Mouse (Mus musculus): Measurements from ENCODE around the gene Vgll2. TPM values are rescaled to one million over a fixed set of nuclear protein-coding genes. Genes with fewer than 3 reads are reported as not detected.

Gene Vgll2
- polyA plus RNA-seq, 1 experiment from 2014 or later, result 1.2 TPM

- peak; percentile 64 for DNase-seq (ENCODE audit: low spot score)
- Histone ChIP-seq H3K4me2 (replicated peaks; ENCODE audit: low read depth, low read length) (no peak overlapping the region), H3K9ac (ENCODE audit: low read depth, low read length) (no peak overlapping the region), H3K27ac (ENCODE audit: low read depth, low read length) (no peak overlapping the region), H3K4me3 (ENCODE audit: low read depth, low read length) (no peak overlapping the region), H3K27me3 (ENCODE audit: control insufficient read depth, insufficient read depth, low read length) (peaks cover 66% of the 10 kb centered on the region), H3K9me3 (ENCODE audit: control insufficient read depth, low read length) (no peaks in the 10 kb centered on the region), H3K36me3 (ENCODE audit: control insufficient read depth, insufficient read depth, low read length) (no peaks in the 10 kb centered on the region), H3K4me1 (replicated peaks; ENCODE audit: control insufficient read depth, insufficient read depth, low read length) (peaks cover 9% of the 10 kb centered on the region)
- 3% methylated on average over 17 of the region's 17 CpGs for WGBS
- no peak for ATAC-seq (ENCODE audit: low FRiP score)
These were observed 1.1 kb downstream of the Vgll2 start for GRCm38 (mm10) chr10:52023213-52024052.

- no peak overlapping the region for H3K9ac ChIP-seq (ENCODE audit: low read depth, low read length)
- H3K9me3 ChIP-seq (ENCODE audit: control insufficient read depth, low read length), result no peaks in the 10 kb centered on the region
- H3K27ac ChIP-seq (ENCODE audit: low read depth, low read length), result no peak overlapping the region
- no peak overlapping the region for H3K4me2 ChIP-seq (replicated peaks; ENCODE audit: low read depth, low read length)
- no peak overlapping the region for H3K4me3 ChIP-seq (ENCODE audit: low read depth, low read length)
- no peaks in the 10 kb centered on the region for H3K36me3 ChIP-seq (ENCODE audit: control insufficient read depth, insufficient read depth, low read length)
- peak; percentile 46 for DNase-seq (ENCODE audit: low spot score)
- 13% methylated on average over 2 of the region's 2 CpGs for WGBS
- peaks cover 72% of the 10 kb centered on the region for H3K27me3 ChIP-seq (ENCODE audit: control insufficient read depth, insufficient read depth, low read length)
- no peak for ATAC-seq (ENCODE audit: low FRiP score)
- H3K4me1 ChIP-seq (replicated peaks; ENCODE audit: control insufficient read depth, insufficient read depth, low read length), result peaks cover 9% of the 10 kb centered on the region
These were observed 1.7 kb downstream of the Vgll2 start for GRCm38 (mm10) chr10:52024053-52024410.

- no peaks in the 10 kb centered on the region for H3K9me3 ChIP-seq (ENCODE audit: control insufficient read depth, low read length)
- DNase-seq (ENCODE audit: low spot score), result no peak
- H3K27ac ChIP-seq (ENCODE audit: low read depth, low read length), result no peak overlapping the region
- no peak overlapping the region for H3K9ac ChIP-seq (ENCODE audit: low read depth, low read length)
- 6% methylated on average over 1 of the region's 1 CpGs for WGBS
- ATAC-seq (ENCODE audit: low FRiP score), result no peak
- H3K27me3 ChIP-seq (ENCODE audit: control insufficient read depth, insufficient read depth, low read length), result peaks cover 78% of the 10 kb centered on the region
- H3K4me1 ChIP-seq (replicated peaks; ENCODE audit: control insufficient read depth, insufficient read depth, low read length), result peaks cover 9% of the 10 kb centered on the region
- H3K36me3 ChIP-seq (ENCODE audit: control insufficient read depth, insufficient read depth, low read length), result no peaks in the 10 kb centered on the region
- H3K4me3 ChIP-seq (ENCODE audit: low read depth, low read length), result no peak overlapping the region
- no peak overlapping the region for H3K4me2 ChIP-seq (replicated peaks; ENCODE audit: low read depth, low read length)
These were observed 3.0 kb downstream of the Vgll2 start for GRCm38 (mm10) chr10:52025291-52025690.

- no peaks in the 10 kb centered on the region for H3K9me3 ChIP-seq (ENCODE audit: control insufficient read depth, low read length)
- no peak overlapping the region for H3K4me3 ChIP-seq (ENCODE audit: low read depth, low read length)
- H3K4me2 ChIP-seq (replicated peaks; ENCODE audit: low read depth, low read length), result no peak overlapping the region
- DNase-seq (ENCODE audit: low spot score) (peak; percentile 27), ATAC-seq (ENCODE audit: low FRiP score) (no peak)
- H3K36me3 ChIP-seq (ENCODE audit: control insufficient read depth, insufficient read depth, low read length), result no peaks in the 10 kb centered on the region
- no peak overlapping the region for H3K27ac ChIP-seq (ENCODE audit: low read depth, low read length)
- 5% methylated on average over 7 of the region's 7 CpGs for WGBS
- H3K27me3 ChIP-seq (ENCODE audit: control insufficient read depth, insufficient read depth, low read length), result peaks cover 73% of the 10 kb centered on the region
- peaks cover 9% of the 10 kb centered on the region for H3K4me1 ChIP-seq (replicated peaks; ENCODE audit: control insufficient read depth, insufficient read depth, low read length)
- no peak overlapping the region for H3K9ac ChIP-seq (ENCODE audit: low read depth, low read length)
These were observed 3.5 kb downstream of the Vgll2 start for GRCm38 (mm10) chr10:52025821-52026220.

GRCm38 (mm10) chr10:52027161-52028035 lies 5.1 kb downstream of the Vgll2 start:
- no peak overlapping the region for H3K27ac ChIP-seq (ENCODE audit: low read depth, low read length)

GRCm38 (mm10) chr10:52028561-52029370 lies 6.5 kb downstream of the Vgll2 start:
- 2% methylated on average over 11 of the region's 11 CpGs for WGBS
- no peak overlapping the region for H3K4me2 ChIP-seq (replicated peaks; ENCODE audit: low read depth, low read length)
- H3K36me3 ChIP-seq (ENCODE audit: control insufficient read depth, insufficient read depth, low read length), result no peaks in the 10 kb centered on the region

More at GRCm38 (mm10) chr10:52027161-52028035, 5.1 kb downstream of the Vgll2 start:
- DNase-seq (ENCODE audit: low spot score) (peak; percentile 53), ATAC-seq (ENCODE audit: low FRiP score) (peak; percentile 65)
- H3K9ac ChIP-seq (ENCODE audit: low read depth, low read length), result peak overlapping the region; percentile 34; the same call in 1 of the 2 replicates
- H3K36me3 ChIP-seq (ENCODE audit: control insufficient read depth, insufficient read depth, low read length), result no peaks in the 10 kb centered on the region
- peak overlapping the region; percentile 83 for H3K4me2 ChIP-seq (replicated peaks; ENCODE audit: low read depth, low read length)
- H3K4me1 ChIP-seq (replicated peaks; ENCODE audit: control insufficient read depth, insufficient read depth, low read length), result peaks cover 9% of the 10 kb centered on the region
- WGBS, result under 1% methylated on average over 53 of the region's 68 CpGs
- H3K4me3 ChIP-seq (ENCODE audit: low read depth, low read length), result peak overlapping the region; percentile 37
- peaks cover 61% of the 10 kb centered on the region for H3K27me3 ChIP-seq (ENCODE audit: control insufficient read depth, insufficient read depth, low read length)
- no peaks in the 10 kb centered on the region for H3K9me3 ChIP-seq (ENCODE audit: control insufficient read depth, low read length)

GRCm38 (mm10) chr10:52029421-52030080 lies 7.2 kb downstream of the Vgll2 start:
- DNase-seq (ENCODE audit: low spot score) (peak; percentile 46), ATAC-seq (ENCODE audit: low FRiP score) (no peak)
- H3K9me3 ChIP-seq (ENCODE audit: control insufficient read depth, low read length), result no peaks in the 10 kb centered on the region
- H3K4me3 ChIP-seq (ENCODE audit: low read depth, low read length), result no peak overlapping the region
- H3K27ac ChIP-seq (ENCODE audit: low read depth, low read length), result no peak overlapping the region
- H3K9ac ChIP-seq (ENCODE audit: low read depth, low read length), result no peak overlapping the region
- no peaks in the 10 kb centered on the region for H3K36me3 ChIP-seq (ENCODE audit: control insufficient read depth, insufficient read depth, low read length)
- peaks cover 7% of the 10 kb centered on the region for H3K4me1 ChIP-seq (replicated peaks; ENCODE audit: control insufficient read depth, insufficient read depth, low read length)
- no peak overlapping the region; the same call in 1 of the 2 replicates for H3K4me2 ChIP-seq (replicated peaks; ENCODE audit: low read depth, low read length)
- peaks cover 48% of the 10 kb centered on the region for H3K27me3 ChIP-seq (ENCODE audit: control insufficient read depth, insufficient read depth, low read length)
- WGBS, result under 1% methylated on average over 10 of the region's 10 CpGs

More at GRCm38 (mm10) chr10:52028561-52029370, 6.5 kb downstream of the Vgll2 start:
- Histone ChIP-seq H3K27me3 (ENCODE audit: control insufficient read depth, insufficient read depth, low read length) (peaks cover 53% of the 10 kb centered on the region), H3K4me3 (ENCODE audit: low read depth, low read length) (no peak overlapping the region), H3K9ac (ENCODE audit: low read depth, low read length) (no peak overlapping the region), H3K27ac (ENCODE audit: low read depth, low read length) (no peak overlapping the region), H3K4me1 (replicated peaks; ENCODE audit: control insufficient read depth, insufficient read depth, low read length) (peaks cover 7% of the 10 kb centered on the region), H3K9me3 (ENCODE audit: control insufficient read depth, low read length) (no peaks in the 10 kb centered on the region)
- ATAC-seq (ENCODE audit: low FRiP score) (no peak), DNase-seq (ENCODE audit: low spot score) (peak; percentile 40)

- ATAC-seq (ENCODE audit: low FRiP score) (no peak), DNase-seq (ENCODE audit: low spot score) (no peak)
- Histone ChIP-seq H3K4me3 (ENCODE audit: low read depth, low read length) (no peak overlapping the region), H3K27me3 (ENCODE audit: control insufficient read depth, insufficient read depth, low read length) (peaks cover 11% of the 10 kb centered on the region), H3K9ac (ENCODE audit: low read depth, low read length) (no peak overlapping the region), H3K4me2 (replicated peaks; ENCODE audit: low read depth, low read length) (no peak overlapping the region), H3K36me3 (ENCODE audit: control insufficient read depth, insufficient read depth, low read length) (no peaks in the 10 kb centered on the region), H3K4me1 (replicated peaks; ENCODE audit: control insufficient read depth, insufficient read depth, low read length) (no peaks in the 10 kb centered on the region), H3K9me3 (ENCODE audit: control insufficient read depth, low read length) (no peaks in the 10 kb centered on the region), H3K27ac (ENCODE audit: low read depth, low read length) (no peak overlapping the region)
These were observed 11.4 kb downstream of the Vgll2 start for GRCm38 (mm10) chr10:52033729-52034128.

Measured in hindbrain, embryonic 11.5 days (tissue).